Mouse (Mus musculus) neural tube, embryonic 14.5 days (tissue): ENCODE measurements around the gene Aldh18a1. TPM values are rescaled to one million over a fixed set of nuclear protein-coding genes. Genes with fewer than 3 reads are reported as not detected.

Experiments used
- ATAC-seq: fragments of 200-750 bp; cut with Nextera tagmentation; 2 replicates; pipeline ENCODE4 v1.8.0; 2017; ENCODE audit warnings: low read depth, mild to moderate bottlenecking, moderate TSS enrichment, moderate library complexity
- H3K27ac ChIP-seq: fragments of 300-500 bp; sonication (generic); 2 replicates; pipeline ENCODE4 v1.5.1; 2014; ENCODE audit warnings: low read depth, mild to moderate bottlenecking, control low read depth, low read length, moderate library complexity, mixed read lengths
- H3K27me3 ChIP-seq: fragments of 300-500 bp; sonication (generic); 2 replicates; pipeline ENCODE4 v1.6.1; 2014; ENCODE audit warnings: low read length; ENCODE audit not compliant: control insufficient read depth, insufficient read depth
- H3K36me3 ChIP-seq: fragments of 300-500 bp; sonication (generic); 2 replicates; pipeline ENCODE4 v1.6.1; 2014; ENCODE audit warnings: low read length, mixed read lengths; ENCODE audit not compliant: control insufficient read depth, insufficient read depth
- H3K4me1 ChIP-seq: fragments of 300-500 bp; sonication (generic); 2 replicates; pipeline ENCODE4 v1.6.1; 2014; ENCODE audit warnings: low read length; ENCODE audit not compliant: control insufficient read depth, insufficient read depth
- H3K4me2 ChIP-seq: fragments of 300-500 bp; sonication (generic); 2 replicates; pipeline ENCODE4 v1.6.1; 2014; ENCODE audit warnings: mild to moderate bottlenecking, low read depth, low read length, control low read depth
- H3K4me3 ChIP-seq: fragments of 300-500 bp; sonication (generic); 2 replicates; pipeline ENCODE4 v1.5.1; 2014; ENCODE audit warnings: low read depth, low read length, control low read depth, mixed read lengths
- H3K9ac ChIP-seq: fragments of 300-500 bp; sonication (generic); replicated peaks from 2 replicates; pipeline ENCODE4 v1.6.1; 2014; ENCODE audit warnings: low read depth, mild to moderate bottlenecking, control low read depth, low read length, mixed read lengths
- H3K9me3 ChIP-seq: fragments of 300-500 bp; sonication (generic); 2 replicates; pipeline ENCODE4 v1.6.1; 2016; ENCODE audit warnings: low read length; ENCODE audit not compliant: control insufficient read depth
- WGBS: fragments of 180-500 bp; shearing (Covaris S2); extraction: QIAGEN DNeasy Blood & Tissue Kit; methylation state at CpG from one replicate; pipeline ENCODE4 v1.1.7; 2014; 5-methylcytosine and 5-hydroxymethylcytosine counted together
- polyA plus RNA-seq: library from polyadenylated mRNA; unstranded; fragments of >200 nt; fragmentation: Nextera tagmentation; extraction: Ambion mirVana; gene quantifications from 2 replicates; pipeline ENCODE4 v1.2.1, GENCODE M21; 2014

Gene Aldh18a1
- polyA plus RNA-seq, 1 experiment from 2014 or later, result 42.3 TPM

DNA sequence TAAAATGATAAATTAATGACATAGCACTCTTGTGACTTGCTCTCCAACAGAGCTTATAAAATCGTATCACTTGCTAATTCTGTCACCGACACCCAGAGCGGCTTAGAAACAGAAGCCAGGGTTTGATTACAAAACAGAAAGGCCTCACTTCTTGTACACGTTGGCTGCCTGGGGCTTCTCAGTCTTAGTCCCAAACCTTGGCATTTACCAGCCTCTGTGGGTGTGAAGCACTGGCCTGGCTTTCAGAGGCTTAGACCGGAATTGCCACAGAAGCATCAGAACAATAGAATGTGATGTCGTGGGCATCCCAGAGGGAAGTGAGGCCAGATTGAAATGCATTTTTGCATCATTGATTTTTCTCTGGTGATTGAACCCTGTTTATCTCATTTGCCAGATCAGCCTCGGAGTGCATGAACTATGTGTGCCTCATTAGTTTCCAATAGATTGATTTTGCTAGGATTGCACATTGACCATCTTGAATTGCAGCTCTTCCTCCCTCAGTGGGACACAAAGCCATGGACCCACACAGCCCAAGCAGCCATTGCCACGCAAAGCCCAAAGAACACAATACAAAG is 64.7 kb downstream of the Aldh18a1 start:
- Histone ChIP-seq H3K4me3 (no peak overlapping the region), H3K27ac (peak overlapping the region; percentile 22; the same call in 1 of the 2 replicates), H3K4me2 (no peak overlapping the region), H3K36me3 (no peaks in the 10 kb centered on the region), H3K4me1 (no peaks in the 10 kb centered on the region), H3K27me3 (no peaks in the 10 kb centered on the region), H3K9me3 (no peaks in the 10 kb centered on the region), H3K9ac (no peak overlapping the region)
- 52% methylated on average over 8 of the region's 8 CpGs for WGBS
- ATAC-seq, result no peak

DNA sequence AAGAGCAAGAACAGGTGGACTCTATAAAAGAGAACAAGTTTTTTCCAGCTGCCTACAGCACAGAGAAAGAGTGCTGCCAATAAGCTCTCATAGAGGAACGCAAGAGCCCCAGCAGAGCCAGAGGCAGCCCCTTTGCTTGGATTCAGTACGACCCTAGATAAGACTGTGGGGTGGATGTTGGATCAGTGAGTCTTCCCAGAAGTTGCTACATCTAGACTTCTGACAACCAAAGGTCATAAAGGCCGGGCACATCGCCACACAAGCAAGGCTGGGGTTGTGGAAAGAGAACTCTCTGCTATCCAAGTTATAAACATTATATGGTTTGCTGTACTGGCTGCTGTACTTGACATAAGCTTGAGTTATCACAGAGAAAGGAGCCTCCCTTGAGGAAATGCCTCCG is 67.9 kb downstream of the Aldh18a1 start:
- H3K4me3 ChIP-seq, result no peak overlapping the region
- H3K4me1 ChIP-seq, result no peaks in the 10 kb centered on the region
- H3K9ac ChIP-seq, result no peak overlapping the region
- no peak for ATAC-seq
- H3K27me3 ChIP-seq, result no peaks in the 10 kb centered on the region
- H3K36me3 ChIP-seq, result no peaks in the 10 kb centered on the region
- no peak overlapping the region for H3K4me2 ChIP-seq
- 89% methylated on average over 5 of the region's 5 CpGs for WGBS
- no peaks in the 10 kb centered on the region for H3K9me3 ChIP-seq
- H3K27ac ChIP-seq, result no peak overlapping the region

DNA sequence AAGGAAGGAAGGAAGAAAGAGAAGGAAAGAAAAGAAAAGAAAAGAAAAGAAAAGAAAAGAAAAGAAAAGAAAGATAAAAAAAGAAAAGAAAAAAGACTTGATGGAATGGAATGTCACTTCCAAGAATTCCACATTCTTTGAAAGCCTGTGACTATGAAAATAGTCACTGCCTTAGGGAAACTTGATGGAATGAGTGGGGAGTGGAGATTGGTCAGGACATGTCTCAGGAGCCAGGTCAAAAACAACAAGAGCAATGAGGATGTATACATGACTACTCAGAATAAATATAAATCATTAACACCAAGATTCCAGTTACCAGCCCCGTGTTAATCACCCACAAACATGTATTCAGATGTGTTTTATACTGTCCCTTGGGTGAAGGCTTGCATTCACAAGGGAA is 69.6 kb downstream of the Aldh18a1 start:
- Histone ChIP-seq H3K4me2 (no peak overlapping the region), H3K9me3 (no peaks in the 10 kb centered on the region), H3K27me3 (no peaks in the 10 kb centered on the region), H3K27ac (no peak overlapping the region), H3K4me1 (no peaks in the 10 kb centered on the region), H3K9ac (no peak overlapping the region), H3K4me3 (no peak overlapping the region), H3K36me3 (no peaks in the 10 kb centered on the region)
- no peak for ATAC-seq
- WGBS, result 62% methylated on average over 1 of the region's 1 CpGs

DNA sequence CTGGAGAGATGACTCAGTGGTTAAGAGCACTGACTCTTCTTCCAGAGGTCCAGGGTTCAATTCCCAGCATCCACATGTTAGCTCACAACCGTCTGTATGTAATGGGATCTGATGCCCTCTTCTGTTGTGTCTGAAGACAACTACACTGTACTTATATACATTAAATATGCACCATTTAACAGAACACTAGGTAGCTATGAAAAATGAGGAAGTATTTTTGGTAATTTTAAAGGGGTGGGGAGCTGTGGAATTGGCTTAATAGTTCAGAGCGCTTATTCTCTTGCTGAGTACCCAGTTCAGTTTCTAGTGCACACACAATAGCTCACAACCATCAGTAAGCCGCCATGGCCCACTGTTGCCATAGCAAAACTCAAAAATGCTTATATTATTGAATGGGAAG is 72.7 kb downstream of the Aldh18a1 start:
- WGBS, result 93% methylated on average over 3 of the region's 3 CpGs

DNA sequence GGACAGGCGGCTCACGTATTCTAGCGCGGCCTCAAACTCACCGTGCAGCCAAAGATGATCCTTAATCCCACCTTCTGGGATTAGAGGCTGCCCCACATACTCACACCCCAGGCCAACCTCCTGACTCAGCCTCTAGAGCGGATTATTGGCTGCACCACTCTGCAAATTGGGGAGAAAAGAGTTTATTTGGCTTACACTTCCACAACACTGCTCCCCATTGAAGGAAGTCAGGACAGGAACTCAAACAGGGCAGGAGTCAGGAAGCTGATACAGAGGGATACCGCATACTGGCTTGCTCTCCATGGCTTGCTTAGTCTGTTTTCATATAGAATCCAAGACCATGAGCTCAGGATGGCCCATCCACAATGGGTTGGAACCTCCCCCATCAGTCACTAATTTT is 73.9 kb downstream of the Aldh18a1 start:
- no peak for ATAC-seq
- Histone ChIP-seq H3K9me3 (no peaks in the 10 kb centered on the region), H3K27ac (no peak overlapping the region), H3K4me2 (no peak overlapping the region), H3K36me3 (no peaks in the 10 kb centered on the region), H3K4me1 (peaks cover 24% of the 10 kb centered on the region), H3K4me3 (no peak overlapping the region; the same call in 1 of the 2 replicates), H3K9ac (no peak overlapping the region), H3K27me3 (no peaks in the 10 kb centered on the region)
- 88% methylated on average over 7 of the region's 7 CpGs for WGBS

More for the DNA sequence above, 72.7 kb downstream of the Aldh18a1 start:
- no peak for ATAC-seq
- Histone ChIP-seq H3K4me2 (no peak overlapping the region), H3K36me3 (no peaks in the 10 kb centered on the region), H3K4me1 (peaks cover 14% of the 10 kb centered on the region), H3K4me3 (no peak overlapping the region), H3K9ac (no peak overlapping the region), H3K9me3 (no peaks in the 10 kb centered on the region), H3K27ac (no peak overlapping the region), H3K27me3 (no peaks in the 10 kb centered on the region)

DNA sequence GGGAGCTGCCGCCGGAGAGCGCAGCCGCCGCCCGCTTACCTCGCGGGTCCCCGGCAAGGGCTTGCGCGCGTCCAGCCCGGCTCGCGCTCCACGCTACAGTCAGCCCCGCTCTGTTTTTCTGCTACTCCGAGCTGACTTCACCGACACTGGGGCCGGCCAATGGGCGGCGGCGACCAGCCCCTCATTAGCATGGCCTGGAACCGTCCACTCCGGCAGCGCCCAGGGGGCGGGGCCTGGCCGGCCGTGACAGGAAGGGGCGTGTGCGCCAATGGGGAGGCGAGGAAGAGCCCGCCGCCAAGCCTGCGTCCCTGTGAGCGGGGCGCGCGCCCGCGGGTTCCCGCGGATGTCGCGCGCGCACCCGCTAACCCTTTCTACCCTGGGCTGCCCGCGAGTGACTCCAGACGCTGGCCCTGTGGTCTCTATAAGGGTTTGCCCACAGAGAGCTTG is 74.6 kb downstream of the Aldh18a1 start, which contains the start of gene Sorbs1:
Gene Sorbs1 (minus strand): TSS at position 148 of the 447 bp plus-strand sequence.
- Histone ChIP-seq H3K27me3 (no peaks in the 10 kb centered on the region), H3K9me3 (no peaks in the 10 kb centered on the region), H3K4me3 (peak within 1 kb of the TSS; percentile 63), H3K27ac (peak within 1 kb of the TSS; percentile 88), H3K36me3 (no peaks in the 10 kb centered on the region), H3K4me2 (peak within 1 kb of the TSS; percentile 78), H3K4me1 (peaks cover 24% of the 10 kb centered on the region), H3K9ac (peak within 1 kb of the TSS; percentile 83)
- WGBS, result under 1% methylated on average over 50 of the region's 51 CpGs
- peak; percentile 98 for ATAC-seq

DNA sequence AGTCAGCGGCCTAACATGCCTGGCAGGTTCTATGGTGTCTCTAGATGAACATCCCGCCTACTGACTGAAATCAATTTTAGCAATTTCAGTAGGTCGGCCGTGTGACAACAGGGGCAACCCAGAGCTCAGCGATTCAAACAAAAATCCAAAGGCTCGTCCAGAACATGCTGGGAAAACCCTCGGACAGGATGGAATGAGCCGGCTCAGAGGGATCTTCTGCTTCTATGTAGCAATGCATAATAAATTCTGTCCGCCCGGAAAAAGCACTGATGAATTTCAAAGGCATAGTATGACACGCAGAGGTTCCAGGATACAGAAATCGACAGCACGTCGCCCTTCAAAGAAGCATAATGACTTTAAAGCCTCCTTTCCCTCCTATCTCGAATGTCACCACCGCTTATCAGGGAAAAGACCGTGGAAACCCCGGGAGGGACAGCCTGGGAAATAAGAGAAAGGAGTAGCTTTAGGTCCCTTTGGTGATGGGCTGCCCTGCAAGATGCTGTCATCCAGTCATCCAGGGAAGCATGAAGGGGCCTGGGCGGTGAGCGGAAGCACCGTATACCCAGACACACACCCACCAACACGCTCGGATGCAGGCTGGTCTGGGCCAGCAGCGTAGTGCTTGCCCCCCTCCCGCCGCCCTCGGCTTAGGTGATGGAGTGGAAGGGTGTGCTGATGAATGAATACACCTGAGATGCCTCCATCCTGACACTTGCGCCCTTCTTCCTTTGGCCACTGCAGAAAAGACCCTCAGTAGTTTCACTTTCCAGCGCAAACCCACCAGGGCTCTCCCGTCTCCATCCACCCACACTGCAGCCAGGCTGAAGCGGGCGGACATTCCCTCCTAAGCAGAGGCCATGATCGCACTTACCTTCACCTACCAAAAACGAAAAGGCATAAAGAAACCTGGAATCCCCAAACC is 75.5 kb downstream of the Aldh18a1 start:
- Histone ChIP-seq H3K4me2 (peak overlapping the region; percentile 78), H3K4me3 (peak overlapping the region; percentile 63), H3K9me3 (no peaks in the 10 kb centered on the region), H3K27me3 (no peaks in the 10 kb centered on the region), H3K27ac (peak overlapping the region; percentile 88), H3K9ac (peak overlapping the region; percentile 83), H3K4me1 (peaks cover 24% of the 10 kb centered on the region), H3K36me3 (no peaks in the 10 kb centered on the region)
- 1% methylated on average over 34 of the region's 34 CpGs for WGBS
- ATAC-seq, result peak; percentile 58

DNA sequence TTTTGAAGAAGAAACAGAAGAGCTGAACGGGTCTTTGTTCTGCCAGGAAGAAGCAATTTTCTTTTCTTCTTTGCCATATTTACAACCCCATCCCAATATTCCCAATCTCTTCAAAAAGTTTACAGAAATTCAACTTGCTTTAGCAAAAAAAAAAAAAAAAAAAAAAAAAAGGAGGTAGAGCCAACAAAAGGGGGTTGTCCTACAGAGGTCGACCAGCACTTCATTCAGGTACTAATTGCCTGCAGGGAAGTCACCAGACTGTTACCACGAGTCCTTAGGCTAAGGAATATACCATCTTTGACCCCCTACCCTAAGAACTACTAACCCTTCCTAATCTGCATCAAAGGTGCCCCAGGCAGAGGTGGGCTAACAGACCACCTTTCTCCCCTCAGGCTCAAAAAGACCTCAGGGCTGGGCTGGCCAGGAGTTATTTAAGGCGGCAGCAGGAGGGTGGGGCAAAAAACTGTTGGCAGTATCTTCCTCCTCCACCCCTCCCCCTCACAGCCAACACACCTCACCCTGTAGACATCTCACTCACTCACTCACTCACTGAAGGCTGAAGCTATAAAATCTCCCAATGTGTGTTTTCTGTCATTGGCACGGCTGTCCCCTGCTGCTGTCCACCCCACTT is 76.5 kb downstream of the Aldh18a1 start:
- H3K4me2 ChIP-seq, result peak overlapping the region; percentile 78
- H3K9ac ChIP-seq, result peak overlapping the region; percentile 83
- no peaks in the 10 kb centered on the region for H3K27me3 ChIP-seq
- H3K36me3 ChIP-seq, result no peaks in the 10 kb centered on the region
- peaks cover 24% of the 10 kb centered on the region for H3K4me1 ChIP-seq
- H3K27ac ChIP-seq, result no peak overlapping the region; the same call in 1 of the 2 replicates
- no peaks in the 10 kb centered on the region for H3K9me3 ChIP-seq
- H3K4me3 ChIP-seq, result peak overlapping the region; percentile 63
- 11% methylated on average over 5 of the region's 5 CpGs for WGBS
- ATAC-seq, result no peak
